Mouse (Mus musculus): ENCODE data around the gene Hipk3.
A peak's percentile ranks its signal among the peaks of the same experiment; 100 is the strongest.

Gene Hipk3

DNA sequence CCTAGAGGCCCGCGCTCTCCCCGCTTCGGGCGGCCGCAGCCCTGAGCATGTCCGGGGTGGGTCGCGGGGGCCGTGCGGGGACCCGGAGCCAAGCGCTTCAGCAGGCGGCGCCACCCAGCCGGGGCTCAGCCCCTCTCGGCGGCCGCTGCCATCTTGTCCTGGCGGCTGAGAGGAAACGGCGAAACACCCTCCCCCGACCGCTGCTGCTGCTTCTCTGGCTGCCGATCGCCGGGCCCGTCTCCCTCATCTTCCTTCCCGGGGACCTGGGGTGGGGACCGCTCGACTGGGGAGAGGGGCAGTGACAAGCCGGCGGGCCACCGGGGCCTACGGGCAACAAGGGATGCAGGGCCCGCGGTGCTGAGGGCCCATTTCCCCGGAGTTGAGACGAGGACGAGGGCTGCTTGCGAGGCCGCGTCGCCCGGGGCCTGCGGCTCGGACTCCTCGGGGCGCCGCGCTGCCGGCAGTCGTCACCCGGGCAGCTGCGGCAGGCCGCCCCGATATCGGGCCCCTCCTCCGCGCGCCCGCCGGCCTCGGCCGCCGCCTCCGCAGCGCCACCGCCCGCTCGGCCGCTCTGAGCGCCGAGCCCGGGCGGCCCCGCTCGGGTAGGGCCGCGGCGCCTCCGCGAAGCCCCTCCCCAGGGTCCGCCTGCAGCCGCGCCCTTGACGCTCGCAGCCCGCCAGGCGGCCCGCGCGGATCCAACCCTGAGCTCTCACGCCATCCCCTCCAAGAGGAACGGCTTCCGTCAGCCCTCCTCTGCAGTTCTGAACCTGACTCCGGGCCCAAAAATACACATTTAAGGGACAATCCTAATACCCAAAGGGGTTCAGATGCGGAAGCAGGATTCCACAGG lies at the start of gene Hipk3:
Hipk3 (minus strand) TSS at position 496 of the 850 bp plus-strand sequence.
- DNase-seq = peak; percentile 82 to 90

DNA sequence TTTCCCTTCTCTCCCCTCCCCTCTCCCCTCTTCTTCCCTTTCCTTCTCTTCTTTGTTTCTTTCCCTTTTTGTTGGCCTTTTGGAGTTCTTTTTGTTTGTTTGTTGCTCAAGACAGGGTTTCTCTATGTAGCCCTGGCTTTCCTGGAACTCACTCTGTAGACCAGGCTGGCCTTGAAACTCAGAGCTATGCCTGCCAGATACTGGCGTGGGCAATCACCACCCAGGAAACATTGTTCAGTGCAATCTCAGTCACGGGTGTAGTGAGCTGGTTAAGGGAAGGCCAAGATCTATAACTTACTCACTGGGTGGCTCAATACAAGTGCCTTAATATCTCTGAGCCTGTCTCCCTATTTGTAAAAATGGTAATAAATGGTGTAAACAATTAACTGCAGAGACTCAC lies 46.0 kb upstream of the Hipk3 start:
- DNase-seq = no peak

DNA sequence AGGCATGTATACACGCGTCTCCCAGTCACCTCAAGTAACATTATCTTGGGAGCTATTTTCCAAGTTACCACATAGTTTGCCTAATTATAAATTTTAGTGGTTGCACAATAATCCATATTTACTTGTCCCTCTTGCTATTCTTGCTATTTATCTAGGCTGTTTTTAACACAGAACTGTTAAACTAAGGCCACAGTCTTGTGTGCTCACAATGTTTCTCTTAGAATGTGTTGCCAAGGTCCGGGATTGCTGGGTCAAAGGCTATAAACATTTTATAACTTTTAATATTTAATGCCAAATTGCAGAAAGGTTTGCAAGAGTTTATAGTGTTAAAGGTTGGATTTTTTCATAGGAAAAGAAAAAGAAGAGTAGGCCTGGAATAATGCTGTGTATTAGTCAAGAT lies 40.5 kb upstream of the Hipk3 start:
- DNase-seq = no peak

DNA sequence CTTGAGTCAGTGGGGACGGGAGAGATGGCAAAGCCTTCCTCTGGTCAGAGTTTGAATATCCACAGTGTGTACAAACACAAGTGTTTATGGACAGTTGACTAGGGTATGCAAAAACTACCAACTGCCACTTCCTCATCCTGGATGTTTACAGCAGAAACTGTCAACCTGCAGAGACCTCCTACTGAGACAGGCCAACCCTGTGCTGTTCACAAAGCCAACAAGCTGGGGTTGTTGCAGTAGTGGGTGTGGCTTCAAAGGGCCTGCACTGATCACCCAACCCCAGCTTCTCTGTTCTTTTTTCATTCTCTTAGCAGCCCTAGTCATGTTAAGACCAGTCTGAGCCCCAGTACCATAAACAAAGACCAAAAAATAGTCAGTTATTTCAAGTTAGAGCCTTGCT lies 38.3 kb upstream of the Hipk3 start:
- DNase-seq = no peak

DNA sequence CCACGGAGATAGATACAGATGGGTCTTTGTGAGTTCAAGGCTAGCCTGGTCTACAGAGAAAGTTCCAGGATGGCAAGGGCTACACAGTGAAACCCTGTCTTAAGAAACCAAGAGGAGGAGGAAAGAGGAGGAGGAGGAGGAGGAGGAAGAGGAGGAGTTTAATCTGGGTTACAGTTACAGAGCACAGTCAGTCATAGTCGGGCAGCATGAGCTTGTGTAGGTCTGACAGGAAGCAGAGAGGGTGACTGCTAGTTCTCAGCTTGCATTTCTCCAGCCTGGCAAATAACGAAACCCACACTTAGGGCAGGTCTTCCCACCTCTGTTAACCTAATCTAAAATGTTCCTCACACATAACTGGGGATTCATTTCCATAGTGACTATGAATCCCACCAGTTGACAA lies 32.3 kb upstream of the Hipk3 start:
- DNase-seq = no peak

DNA sequence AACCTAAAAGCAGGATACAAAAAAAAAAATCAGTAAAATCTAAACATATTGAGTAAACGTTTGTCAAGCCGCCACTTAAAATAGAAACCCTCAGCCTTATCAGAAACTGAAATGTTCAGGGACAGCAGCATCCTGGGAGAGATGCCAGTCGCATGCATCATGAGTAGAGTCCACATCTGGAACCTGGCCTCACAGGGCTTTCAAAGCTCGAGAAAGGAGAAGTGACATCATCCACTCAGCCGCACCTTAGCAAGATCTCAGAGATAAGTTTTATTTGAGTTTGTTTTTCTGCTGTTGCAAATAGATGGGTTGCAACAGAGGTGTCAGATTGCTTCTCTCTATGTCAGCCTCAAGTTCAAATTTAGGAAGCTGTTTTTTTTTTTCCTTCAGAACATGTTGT lies 31.3 kb upstream of the Hipk3 start:
- no peak for DNase-seq

DNA sequence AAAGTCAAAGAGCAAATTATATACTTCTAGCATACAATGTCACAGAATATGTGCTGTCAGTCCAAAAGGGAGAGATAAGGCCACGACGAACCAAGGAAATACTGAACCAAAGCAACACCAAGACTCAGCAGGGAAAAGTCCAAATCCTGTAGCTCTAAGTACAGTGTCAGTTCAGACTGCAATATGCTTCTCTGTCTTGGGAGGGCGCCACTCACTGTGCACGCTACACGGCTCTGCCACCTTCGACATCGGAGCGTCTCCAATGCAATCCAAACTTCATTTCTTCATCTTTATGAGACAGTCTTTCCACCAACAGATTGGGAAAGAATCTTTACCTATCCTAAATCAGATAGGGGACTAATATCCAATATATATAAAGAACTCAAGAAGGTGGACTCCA lies 17.4 kb upstream of the Hipk3 start:
- no peak for DNase-seq

DNA sequence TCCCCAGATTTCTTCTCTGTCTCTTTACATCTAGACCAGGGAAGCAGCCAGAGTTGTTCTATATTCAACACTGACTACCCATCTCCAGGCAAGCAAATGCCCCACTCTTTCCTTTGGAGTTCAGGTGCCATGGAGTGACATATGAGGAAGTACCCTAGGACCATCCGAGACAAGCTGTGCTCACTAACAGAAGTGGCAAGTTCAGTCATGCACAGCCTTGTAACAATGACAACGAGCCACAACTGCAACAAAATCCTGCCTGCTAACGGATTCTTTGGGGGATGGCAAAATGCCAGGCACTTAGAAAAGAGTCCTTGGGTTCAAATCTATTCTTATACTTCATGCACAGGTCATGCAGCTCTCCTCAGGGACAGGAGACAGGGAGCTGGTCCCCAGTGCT lies 8.1 kb upstream of the Hipk3 start:
- DNase-seq = no peak

DNA sequence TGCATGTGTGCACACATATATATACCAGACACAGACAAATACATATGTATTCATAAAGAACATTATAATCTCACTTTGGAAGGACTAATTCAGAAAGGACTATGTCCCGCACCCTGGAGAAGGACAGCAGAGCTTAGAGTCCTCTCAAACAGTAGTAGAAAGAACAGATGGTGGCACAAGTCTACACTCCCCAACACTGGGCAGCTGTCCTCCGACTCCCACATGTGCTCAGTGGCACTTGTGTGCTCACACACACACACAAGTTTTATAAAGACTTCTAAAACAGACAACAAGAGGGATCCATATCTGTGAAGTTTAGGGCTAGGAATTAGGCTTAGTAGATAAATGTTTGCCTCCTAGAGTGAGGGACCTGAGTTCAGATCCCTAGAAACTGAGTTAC lies 6.8 kb upstream of the Hipk3 start:
- no peak for DNase-seq

DNA sequence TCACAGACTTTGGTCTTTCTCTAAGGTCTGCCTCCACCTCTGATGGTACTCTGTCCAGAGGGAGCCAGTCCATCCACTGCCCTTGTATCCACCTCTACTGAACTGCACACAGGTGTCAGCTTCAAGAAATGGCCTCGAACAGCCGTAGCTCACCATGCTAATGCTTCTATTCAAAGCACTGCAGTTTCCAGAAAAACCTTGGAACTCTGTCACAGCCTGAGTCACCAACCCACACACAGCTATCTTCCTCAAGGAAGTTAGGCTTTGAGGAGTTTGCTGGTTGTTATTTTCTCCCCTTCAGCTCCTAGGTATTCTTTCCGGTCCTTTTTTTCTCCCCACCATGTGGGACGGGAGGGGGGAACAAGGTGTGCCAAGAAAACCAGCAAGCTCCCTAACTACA lies 3.5 kb upstream of the Hipk3 start:
- no peak for DNase-seq

DNA sequence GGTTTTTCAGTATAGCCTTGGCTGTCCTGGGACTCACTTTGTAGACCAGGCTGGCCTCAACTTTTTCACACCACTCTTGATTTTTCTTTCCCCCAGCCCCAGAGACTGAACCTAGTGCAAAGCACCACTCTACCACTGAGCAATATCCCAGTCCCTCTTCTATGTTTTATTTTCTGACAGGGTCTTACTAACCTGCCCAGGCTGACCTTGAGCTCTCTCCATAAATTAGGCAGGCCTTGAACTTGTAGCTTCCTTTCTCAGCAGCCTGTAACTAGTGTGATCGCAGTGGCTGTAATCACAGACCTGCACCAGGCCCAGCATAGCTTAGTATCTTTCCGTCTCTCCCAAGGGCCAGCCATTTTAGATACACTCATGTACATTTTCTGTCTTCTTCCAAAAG lies 3.0 kb upstream of the Hipk3 start:
- no peak for DNase-seq

DNA sequence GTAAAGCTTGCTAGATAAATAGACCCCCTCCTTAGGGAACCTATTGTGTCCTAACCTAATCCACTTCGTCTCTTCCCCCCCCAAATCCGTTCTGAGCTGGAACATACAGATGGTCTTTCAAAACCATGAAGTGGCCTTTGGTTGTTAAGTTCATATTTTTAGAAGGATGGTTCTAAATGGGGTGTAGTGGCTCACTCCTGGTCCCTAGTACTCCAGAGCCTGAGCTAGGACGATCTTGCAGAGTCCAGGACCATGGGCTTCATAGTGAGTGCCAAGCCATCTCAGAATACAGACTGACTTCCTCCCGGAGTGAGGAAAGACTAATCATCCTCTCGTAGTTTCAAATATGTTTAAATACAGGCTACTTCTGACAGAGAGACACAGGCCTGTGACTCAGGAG lies 2.0 kb upstream of the Hipk3 start:
- no peak for DNase-seq

DNA sequence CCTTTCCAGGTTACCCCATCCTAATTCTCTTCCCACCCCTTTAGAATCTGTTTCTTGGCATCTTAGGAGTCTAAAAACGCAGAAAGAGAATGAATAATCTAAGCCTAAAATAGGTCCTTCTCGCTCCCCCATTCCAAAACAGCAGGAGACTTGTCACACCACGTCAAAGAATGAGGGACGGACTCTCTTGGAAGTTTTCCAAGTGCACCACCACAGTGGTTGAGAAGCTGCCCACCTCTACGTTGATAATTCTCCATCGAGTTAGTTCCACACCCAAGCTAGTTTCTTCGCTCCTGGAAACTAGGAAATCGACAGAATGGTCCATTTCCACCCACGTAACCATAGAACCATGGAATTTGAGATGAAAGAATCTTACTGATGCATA lies 547 bp upstream of the Hipk3 start:
- peak in 1 of 2 experiments; percentile 54 for DNase-seq

DNA sequence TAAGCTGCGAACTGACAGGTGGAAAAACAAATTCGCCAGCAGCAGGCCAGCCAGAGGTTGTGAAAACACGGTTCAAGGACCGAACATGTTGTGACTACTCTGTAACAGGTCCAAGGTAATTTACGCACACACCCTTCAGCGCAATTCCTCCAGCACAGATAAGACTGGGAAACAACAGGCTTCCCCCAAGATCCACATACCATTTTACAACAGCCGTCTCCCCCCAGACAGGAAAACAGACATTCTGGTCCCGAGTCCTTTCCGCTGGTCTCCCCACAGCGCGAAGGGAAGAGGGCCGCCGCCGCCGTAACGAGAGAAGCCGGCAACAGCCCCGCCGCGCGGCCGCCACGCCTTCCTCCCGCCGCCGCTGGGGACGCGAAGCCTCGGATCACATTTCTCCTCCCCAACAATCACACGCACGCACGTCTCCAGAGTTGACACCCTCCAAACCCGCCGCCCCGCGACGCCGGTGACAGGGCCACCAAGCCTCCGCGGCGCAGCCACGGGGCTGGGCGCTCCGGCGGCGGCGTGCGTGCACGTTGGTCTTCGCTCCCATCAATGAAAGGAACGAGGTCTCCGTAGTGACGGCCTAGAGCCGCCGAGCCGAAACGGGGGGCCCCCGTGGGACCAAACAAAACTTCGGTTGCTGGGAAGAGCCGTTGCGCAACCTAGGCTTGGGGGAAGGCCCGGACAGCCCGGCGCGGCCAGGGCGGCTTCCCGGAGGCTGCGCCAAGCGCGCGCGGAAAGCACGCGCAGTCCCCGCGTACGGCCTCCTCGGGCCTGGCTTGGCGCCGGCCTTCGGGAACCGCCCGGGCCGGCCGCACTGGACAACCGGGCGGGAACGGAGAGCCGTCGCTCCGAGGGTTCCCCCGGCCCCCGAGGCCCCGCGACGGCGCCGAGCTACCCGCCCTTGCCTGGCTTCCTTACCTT lies 960 bp downstream of the Hipk3 start:
- DNase-seq = peak; percentile 81 to 82

DNA sequence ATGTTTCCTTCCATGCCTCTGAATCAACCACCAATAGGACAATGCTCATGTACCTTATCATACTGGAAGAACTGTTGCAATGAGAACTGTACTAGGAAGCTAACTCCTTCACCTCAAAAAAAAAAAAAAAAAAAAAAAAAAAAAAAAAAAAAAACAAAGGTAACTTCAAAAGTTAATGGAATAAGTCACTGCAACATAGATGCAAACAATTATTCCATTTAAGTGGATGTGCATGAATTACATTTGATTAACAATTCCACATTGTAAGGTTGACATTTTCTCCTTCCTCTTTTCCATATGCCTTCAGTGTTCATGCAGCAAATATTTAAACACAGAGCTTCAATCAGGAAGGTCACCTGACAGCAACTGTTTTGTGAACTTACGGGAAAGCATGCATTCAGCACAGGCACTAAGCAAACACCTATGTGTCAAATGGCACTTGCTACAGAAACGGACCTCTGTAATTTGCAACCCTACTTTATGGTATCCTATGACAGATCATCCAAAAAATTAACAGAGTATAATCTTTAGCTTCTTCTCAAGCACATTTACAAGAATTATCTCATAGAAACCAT lies 2.9 kb downstream of the Hipk3 start:
- DNase-seq = no peak

DNA sequence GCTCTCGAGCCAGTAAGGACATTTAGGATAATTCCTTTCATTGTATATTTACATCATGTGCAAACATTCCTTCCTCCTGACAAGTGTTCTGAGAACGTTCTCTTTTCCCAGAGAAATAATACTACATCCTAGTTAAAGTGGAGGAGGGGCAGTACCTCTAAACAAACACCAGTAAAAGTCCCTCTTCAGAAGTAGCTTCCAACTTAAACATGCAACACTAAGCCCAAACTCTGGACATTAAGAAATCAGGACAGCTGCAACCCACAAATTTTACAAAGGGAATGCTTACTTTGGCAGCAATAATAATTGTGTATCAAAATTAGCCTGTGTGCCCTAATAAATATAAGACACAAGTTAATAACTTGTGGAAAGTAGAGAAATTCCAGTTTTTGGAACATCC lies 3.5 kb downstream of the Hipk3 start:
- DNase-seq = no peak

DNA sequence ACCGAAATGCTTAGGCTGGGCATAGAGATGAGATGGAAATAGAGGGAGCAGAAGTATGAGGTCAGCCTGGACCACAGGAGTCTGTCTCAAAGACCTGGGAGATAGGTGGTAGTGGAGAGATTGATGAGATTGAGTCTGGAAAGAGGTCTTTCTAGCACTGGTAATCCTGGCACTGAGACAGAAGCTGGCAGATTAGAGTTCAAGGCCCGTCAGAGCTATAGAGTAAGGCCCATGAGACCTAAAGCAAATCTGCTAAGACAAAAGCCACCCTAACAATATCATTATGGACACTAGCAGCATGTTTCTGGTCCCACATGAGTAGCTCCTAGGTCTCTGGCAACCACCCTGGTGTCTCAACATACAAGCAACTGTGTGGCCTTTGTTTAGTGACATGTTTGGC lies 4.4 kb downstream of the Hipk3 start:
- DNase-seq = no peak

DNA sequence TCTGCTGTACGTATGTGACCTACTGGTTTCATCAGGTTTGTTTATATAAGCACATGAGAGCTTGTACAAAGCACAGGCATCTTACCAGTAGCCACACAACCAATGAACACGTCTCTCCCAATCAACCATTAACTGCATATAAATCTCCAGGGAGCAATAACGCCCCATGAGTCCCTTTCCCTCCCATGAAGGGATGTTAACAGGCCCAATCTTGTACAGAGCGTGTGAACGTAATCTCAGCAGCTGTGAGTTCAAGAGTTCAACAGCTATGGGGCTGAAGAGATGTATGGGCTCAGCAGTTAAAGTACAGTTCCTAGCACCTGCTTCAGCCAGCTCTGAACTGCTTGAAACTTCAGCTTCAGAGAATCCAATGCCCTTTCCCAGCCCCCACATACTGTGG lies 9.8 kb downstream of the Hipk3 start:
- DNase-seq = no peak

DNA sequence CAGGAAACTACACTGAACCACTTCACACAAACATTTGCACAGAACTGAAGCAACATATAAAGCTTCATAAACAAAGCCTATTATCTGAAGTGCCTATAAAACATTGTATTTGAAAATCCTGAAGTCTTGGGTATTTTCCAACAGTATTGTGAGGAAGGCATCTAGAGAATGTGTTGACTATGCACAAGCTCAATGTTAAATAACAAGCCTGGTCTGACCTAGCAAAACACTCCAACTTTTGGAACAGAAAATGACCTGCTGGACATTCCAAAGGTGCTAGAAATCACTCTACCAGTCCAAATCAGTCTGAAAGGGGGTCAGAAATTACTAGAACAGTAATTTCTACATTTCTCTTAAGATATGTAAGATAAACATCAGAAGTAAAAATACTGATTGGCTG lies 12.1 kb downstream of the Hipk3 start:
- no peak for DNase-seq

DNA sequence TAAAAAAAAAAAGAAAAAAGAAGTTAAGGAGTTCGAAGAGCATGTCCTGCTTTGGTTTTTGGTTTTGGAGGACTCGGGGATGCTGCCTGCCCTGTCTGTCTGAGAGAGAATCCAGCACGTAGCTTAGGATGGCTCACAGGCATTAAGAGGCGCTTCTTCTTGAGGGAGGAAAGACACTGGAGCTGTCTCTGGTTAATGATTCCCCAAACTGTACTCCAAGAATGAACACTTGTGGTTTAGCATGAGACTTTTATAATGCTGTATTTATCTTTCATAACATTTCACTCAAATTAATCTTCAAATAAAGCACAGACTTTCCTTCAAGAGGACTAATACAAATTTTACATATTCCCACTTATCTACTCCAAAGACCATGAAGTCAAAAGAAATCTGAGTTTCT lies 15.2 kb downstream of the Hipk3 start:
- no peak for DNase-seq

DNA sequence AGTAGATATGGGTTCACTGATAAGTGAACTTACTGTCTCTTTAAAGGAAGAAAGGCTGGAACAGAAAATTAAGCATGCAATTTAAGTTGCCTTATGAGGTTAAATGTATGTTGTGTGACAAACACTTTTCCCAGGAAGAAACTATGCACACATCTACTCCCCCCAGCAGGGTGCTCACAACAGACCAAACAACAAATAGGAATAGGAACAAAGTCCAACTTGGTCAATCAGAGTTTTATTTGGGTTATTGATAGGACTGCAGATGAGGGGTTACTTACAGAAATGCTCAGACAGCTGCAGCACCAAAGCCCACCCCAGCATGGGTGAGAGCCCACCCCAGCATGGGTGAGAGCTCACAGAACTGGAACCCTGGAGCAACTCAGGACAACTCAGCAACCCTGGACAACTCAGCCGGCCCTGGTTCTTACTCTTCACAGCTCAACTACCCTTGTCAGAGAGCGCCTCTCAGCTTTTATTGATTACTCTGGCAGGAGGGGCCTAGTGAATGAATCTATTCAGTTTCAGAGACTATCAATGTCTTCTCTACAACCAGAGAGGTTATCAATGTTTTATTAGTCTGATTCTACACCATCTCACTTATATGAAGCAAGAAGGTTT lies 16.7 kb downstream of the Hipk3 start:
- DNase-seq = no peak

DNA sequence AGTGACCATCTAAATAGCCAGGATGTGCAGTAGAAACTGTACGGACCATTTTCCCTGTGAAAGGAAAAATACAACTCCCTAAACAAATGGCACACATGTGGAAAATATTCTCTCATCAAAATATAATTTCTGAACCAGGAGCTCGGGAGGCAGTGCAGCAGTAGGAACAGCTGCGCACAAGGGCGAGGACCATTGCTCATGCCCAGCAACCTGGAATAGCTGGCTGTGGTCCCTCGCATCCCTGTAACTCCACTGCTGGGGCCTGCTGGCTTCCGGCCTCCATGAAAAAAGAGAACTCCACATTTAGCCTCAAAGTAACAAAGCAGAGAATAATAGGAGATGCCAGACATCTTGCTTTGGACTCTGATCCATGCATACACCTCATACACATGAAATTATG lies 22.2 kb downstream of the Hipk3 start:
- no peak for DNase-seq

DNA sequence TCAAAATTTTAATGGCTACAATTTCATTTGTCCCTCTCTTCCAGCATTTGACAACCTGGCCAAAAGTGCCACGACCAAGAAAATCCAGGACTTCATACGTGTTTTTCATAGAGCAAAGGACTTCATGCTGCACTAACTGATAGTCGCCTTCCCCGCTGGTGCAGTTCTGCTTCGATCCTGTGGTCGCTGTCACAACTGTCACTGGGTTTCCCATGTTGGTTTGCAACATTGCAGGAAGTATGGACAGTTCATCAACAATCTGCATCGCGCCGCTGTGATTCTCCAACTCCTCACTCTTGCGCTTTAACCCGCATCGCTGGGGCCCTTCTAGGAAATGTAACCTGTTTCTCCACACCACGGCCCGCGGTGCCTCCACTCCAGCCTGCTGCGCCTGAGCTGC lies 23.1 kb downstream of the Hipk3 start:
- DNase-seq = no peak
